Mouse (Mus musculus): ENCODE results near the gene Kcnip4. TPM values are rescaled to one million over a fixed set of nuclear protein-coding genes. Genes with fewer than 3 reads are reported as not detected.

Kcnip4 gene
- polyA plus RNA-seq, 1 experiment from 2014 or later, result 0.66 TPM

DNA sequence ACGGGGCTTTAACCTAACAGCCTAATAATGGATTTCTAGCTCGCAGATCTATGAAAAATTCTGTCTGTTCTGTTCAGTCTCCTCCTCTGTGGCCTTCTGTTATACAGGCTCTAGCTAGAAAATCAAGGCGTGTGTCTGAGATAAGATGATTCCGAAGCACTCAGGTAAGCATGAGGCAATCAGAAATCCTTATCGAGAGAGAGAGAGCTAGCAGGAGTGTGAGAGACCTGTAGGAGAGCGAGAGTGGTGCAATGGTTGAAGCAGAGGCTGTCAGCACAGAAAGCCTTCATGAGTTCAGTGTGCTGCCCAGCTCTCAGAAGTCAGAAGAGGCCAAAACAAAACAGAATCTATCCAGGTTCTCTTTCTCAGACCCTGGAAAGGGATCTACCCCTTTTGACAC, 888.0 kb downstream of the Kcnip4 start:
- no peaks in the 10 kb centered on the region for H3K27me3 ChIP-seq (ENCODE audit: control insufficient read depth, insufficient read depth, low read length)
- no peak overlapping the region for H3K27ac ChIP-seq (ENCODE audit: low read length)
- no peak overlapping the region for H3K4me3 ChIP-seq (ENCODE audit: low read length)
- 66% methylated on average over 6 of the region's 6 CpGs for WGBS
- no peak overlapping the region for H3K9ac ChIP-seq (ENCODE audit: low read length)
- no peaks in the 10 kb centered on the region for H3K9me3 ChIP-seq (replicated peaks; ENCODE audit: control insufficient read depth, low read length)
- H3K36me3 ChIP-seq (ENCODE audit: control insufficient read depth, insufficient read depth), result no peaks in the 10 kb centered on the region
- no peaks in the 10 kb centered on the region for H3K4me1 ChIP-seq (ENCODE audit: control insufficient read depth, insufficient read depth, low read length)
- H3K4me2 ChIP-seq (ENCODE audit: low read depth, low read length), result no peak overlapping the region
- no peak for ATAC-seq (replicated peaks; ENCODE audit: extremely low read depth, insufficient read depth, low FRiP score)

DNA sequence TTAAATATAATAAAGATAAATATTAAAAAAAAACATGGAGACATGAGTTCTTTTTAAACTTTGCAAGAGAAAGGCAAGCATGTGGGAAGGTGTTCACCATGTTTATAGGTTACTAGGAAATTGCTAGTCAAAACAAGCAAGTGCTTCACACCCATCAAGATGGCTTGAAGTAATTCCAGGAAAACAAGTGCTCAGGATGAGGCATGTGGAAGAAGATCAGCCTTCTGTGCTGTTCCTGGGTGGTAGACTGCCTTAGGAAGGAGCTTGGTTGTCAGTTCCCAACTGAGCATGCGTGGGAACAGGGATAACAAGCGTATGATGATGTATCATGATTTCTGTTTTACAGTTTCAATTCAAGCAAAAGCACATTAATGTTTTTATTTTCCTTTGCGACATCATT, 891.1 kb downstream of the Kcnip4 start:
- Histone ChIP-seq H3K4me3 (ENCODE audit: low read length) (no peak overlapping the region), H3K36me3 (ENCODE audit: control insufficient read depth, insufficient read depth) (no peaks in the 10 kb centered on the region), H3K9ac (ENCODE audit: low read length) (no peak overlapping the region), H3K4me2 (ENCODE audit: low read depth, low read length) (no peak overlapping the region), H3K27me3 (ENCODE audit: control insufficient read depth, insufficient read depth, low read length) (no peaks in the 10 kb centered on the region), H3K4me1 (ENCODE audit: control insufficient read depth, insufficient read depth, low read length) (no peaks in the 10 kb centered on the region), H3K9me3 (replicated peaks; ENCODE audit: control insufficient read depth, low read length) (no peaks in the 10 kb centered on the region), H3K27ac (ENCODE audit: low read length) (no peak overlapping the region)
- WGBS, result 76% methylated on average over 3 of the region's 3 CpGs
- no peak for ATAC-seq (replicated peaks; ENCODE audit: extremely low read depth, insufficient read depth, low FRiP score)

DNA sequence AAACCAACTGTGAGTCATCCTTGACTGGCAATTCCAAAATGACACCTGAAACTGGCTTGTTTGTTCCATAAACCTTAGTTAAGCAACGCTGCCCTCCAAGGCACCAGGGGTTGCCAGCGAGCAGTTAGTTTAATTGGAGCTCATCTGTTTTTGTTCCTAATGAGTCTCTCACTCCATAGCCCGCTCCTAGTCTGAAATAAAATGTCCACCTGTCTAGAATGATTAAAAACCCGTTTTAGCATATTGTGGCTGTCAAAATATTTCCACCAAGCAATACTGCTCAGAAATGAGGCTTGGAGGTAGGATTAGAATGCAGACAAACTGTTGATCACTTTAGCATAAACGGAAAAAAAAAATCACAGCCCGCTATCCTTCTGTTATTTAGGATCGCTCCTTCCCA, 901.3 kb downstream of the Kcnip4 start:
- no peak for ATAC-seq (replicated peaks; ENCODE audit: extremely low read depth, insufficient read depth, low FRiP score)
- no peaks in the 10 kb centered on the region for H3K27me3 ChIP-seq (ENCODE audit: control insufficient read depth, insufficient read depth, low read length)
- H3K9me3 ChIP-seq (replicated peaks; ENCODE audit: control insufficient read depth, low read length), result no peaks in the 10 kb centered on the region
- no peaks in the 10 kb centered on the region for H3K4me1 ChIP-seq (ENCODE audit: control insufficient read depth, insufficient read depth, low read length)
- H3K4me2 ChIP-seq (ENCODE audit: low read depth, low read length), result no peak overlapping the region
- H3K27ac ChIP-seq (ENCODE audit: low read length), result no peak overlapping the region
- no peak overlapping the region for H3K4me3 ChIP-seq (ENCODE audit: low read length)
- no peak overlapping the region for H3K9ac ChIP-seq (ENCODE audit: low read length)
- WGBS, result 76% methylated on average over 7 of the region's 7 CpGs
- no peaks in the 10 kb centered on the region for H3K36me3 ChIP-seq (ENCODE audit: control insufficient read depth, insufficient read depth)

DNA sequence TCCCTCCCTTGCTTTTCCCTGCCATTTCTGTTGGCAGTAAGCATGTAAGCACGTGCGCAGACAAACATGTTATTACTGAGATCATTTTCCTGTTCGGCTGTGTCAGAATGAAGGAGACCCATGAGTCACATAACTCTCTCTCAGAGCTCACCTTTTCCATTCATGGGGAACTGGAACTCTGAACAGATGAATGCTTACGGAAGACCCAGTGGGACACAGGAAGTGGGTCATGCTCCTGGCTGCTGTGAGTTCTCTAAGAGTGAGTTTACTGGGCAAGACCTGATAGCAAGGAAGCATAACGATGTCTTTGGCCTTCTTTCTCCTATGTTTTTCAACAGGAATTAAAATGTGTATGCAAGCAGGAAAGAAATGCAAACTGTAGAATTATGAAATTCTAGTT, 917.8 kb downstream of the Kcnip4 start:
- Histone ChIP-seq H3K27me3 (ENCODE audit: control insufficient read depth, insufficient read depth, low read length) (no peaks in the 10 kb centered on the region), H3K9ac (ENCODE audit: low read length) (no peak overlapping the region), H3K36me3 (ENCODE audit: control insufficient read depth, insufficient read depth) (no peaks in the 10 kb centered on the region), H3K4me3 (ENCODE audit: low read length) (no peak overlapping the region), H3K9me3 (replicated peaks; ENCODE audit: control insufficient read depth, low read length) (no peaks in the 10 kb centered on the region), H3K4me1 (ENCODE audit: control insufficient read depth, insufficient read depth, low read length) (no peaks in the 10 kb centered on the region), H3K4me2 (ENCODE audit: low read depth, low read length) (no peak overlapping the region), H3K27ac (ENCODE audit: low read length) (no peak overlapping the region)
- ATAC-seq (replicated peaks; ENCODE audit: extremely low read depth, insufficient read depth, low FRiP score), result no peak
- WGBS, result 76% methylated on average over 5 of the region's 5 CpGs

DNA sequence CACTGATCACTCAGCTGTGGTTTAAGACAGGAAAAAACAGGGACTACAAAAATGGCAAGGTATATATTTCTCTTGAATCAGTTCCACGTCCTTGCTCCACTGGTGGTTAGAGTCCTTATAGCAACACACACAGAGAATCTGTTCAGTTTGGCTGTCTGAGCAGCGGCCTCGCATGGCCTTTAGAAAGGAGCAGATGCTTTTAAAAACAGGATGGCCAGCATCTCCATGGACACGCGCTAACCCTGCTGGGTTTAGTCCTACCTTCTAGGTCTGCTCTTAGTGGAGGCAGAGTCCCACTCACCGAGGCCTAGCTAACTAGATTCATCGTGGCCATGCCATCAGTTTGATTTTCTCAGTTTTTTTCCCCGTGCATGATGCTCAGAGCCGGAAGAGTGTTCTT, 918.4 kb downstream of the Kcnip4 start:
- no peaks in the 10 kb centered on the region for H3K9me3 ChIP-seq (replicated peaks; ENCODE audit: control insufficient read depth, low read length)
- H3K4me2 ChIP-seq (ENCODE audit: low read depth, low read length), result no peak overlapping the region
- no peaks in the 10 kb centered on the region for H3K36me3 ChIP-seq (ENCODE audit: control insufficient read depth, insufficient read depth)
- H3K4me1 ChIP-seq (ENCODE audit: control insufficient read depth, insufficient read depth, low read length), result no peaks in the 10 kb centered on the region
- no peak for ATAC-seq (replicated peaks; ENCODE audit: extremely low read depth, insufficient read depth, low FRiP score)
- no peak overlapping the region for H3K4me3 ChIP-seq (ENCODE audit: low read length)
- 88% methylated on average over 9 of the region's 9 CpGs for WGBS
- no peak overlapping the region for H3K9ac ChIP-seq (ENCODE audit: low read length)
- H3K27ac ChIP-seq (ENCODE audit: low read length), result no peak overlapping the region
- H3K27me3 ChIP-seq (ENCODE audit: control insufficient read depth, insufficient read depth, low read length), result no peaks in the 10 kb centered on the region

DNA sequence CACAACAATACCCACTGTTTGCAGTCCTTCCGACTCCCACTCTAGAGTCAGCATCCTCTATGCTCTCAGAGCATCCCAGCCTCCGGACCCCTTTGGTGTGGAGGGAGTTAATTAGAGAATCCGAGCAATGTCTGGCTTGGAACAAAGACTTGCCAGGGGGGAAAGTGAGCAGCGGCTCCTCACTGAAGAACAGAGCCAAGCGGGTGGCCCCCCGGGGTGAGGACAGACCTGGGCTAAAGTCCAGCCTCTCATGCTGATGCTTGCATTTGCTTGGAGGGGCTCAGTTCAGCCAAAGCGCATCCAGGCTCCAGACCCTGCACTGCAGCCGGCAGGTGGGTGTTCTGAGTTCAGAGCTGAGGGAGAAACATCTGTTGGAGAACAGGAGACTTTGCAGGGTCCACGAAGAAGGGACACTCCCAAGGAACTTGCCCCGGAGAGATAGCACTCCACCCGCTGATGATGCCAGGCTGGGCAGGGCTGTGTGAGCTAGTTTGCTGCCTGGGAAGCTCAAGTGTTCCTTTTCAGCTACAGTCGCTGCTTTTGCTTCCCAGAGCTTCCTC, 925.1 kb downstream of the Kcnip4 start:
- H3K9ac ChIP-seq (ENCODE audit: low read length), result no peak overlapping the region
- no peaks in the 10 kb centered on the region for H3K36me3 ChIP-seq (ENCODE audit: control insufficient read depth, insufficient read depth)
- WGBS, result 2% methylated on average over 12 of the region's 12 CpGs
- no peaks in the 10 kb centered on the region for H3K4me1 ChIP-seq (ENCODE audit: control insufficient read depth, insufficient read depth, low read length)
- H3K9me3 ChIP-seq (replicated peaks; ENCODE audit: control insufficient read depth, low read length), result no peaks in the 10 kb centered on the region
- H3K4me3 ChIP-seq (ENCODE audit: low read length), result peak overlapping the region; percentile 2; the same call in 1 of the 2 replicates
- H3K27ac ChIP-seq (ENCODE audit: low read length), result no peak overlapping the region
- no peaks in the 10 kb centered on the region for H3K27me3 ChIP-seq (ENCODE audit: control insufficient read depth, insufficient read depth, low read length)
- H3K4me2 ChIP-seq (ENCODE audit: low read depth, low read length), result peak overlapping the region; percentile 41; the same call in 1 of the 2 replicates
- no peak for ATAC-seq (replicated peaks; ENCODE audit: extremely low read depth, insufficient read depth, low FRiP score)

DNA sequence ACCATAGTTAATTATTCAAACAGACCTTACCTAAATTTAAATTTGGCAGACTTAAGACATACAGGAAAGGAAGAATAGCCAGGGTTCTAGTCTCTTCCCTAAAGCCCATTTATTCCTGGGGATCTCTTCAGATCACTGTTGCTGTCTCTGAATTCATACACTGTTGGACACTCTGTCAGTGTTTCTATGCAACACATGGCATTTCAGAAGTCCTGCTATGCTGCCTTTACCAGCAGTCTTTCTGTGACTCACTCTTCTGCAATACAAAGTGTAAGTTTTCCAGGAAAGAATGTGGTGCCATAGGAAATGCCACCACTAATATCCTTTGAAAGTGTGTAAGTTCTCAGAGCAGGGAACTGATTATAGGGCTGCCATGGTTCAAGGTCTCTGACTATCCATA, 936.7 kb downstream of the Kcnip4 start:
- ATAC-seq (replicated peaks; ENCODE audit: extremely low read depth, insufficient read depth, low FRiP score), result no peak
- Histone ChIP-seq H3K27me3 (ENCODE audit: control insufficient read depth, insufficient read depth, low read length) (no peaks in the 10 kb centered on the region), H3K9me3 (replicated peaks; ENCODE audit: control insufficient read depth, low read length) (no peaks in the 10 kb centered on the region), H3K36me3 (ENCODE audit: control insufficient read depth, insufficient read depth) (no peaks in the 10 kb centered on the region), H3K4me2 (ENCODE audit: low read depth, low read length) (no peak overlapping the region), H3K4me3 (ENCODE audit: low read length) (no peak overlapping the region), H3K9ac (ENCODE audit: low read length) (no peak overlapping the region), H3K27ac (ENCODE audit: low read length) (no peak overlapping the region), H3K4me1 (ENCODE audit: control insufficient read depth, insufficient read depth, low read length) (no peaks in the 10 kb centered on the region)

DNA sequence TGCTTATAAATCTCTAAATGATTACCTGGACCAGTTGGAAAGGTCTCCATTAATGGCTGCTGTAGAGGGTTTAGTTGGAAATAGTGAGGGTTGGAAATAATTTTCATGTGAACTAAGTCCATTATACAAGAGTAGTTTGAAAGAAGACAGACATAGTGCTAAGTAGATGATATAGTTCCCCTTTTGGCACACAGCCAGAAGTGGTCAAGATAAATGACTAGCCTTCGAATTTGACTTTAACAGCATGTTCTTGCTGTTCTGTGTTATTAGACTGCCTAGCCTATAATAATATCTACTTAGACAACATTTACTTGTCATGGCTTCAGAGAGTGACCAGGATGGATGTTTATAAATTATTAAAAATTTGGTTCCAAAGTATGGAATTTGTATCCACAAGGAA, 941.3 kb downstream of the Kcnip4 start:
- H3K9ac ChIP-seq (ENCODE audit: low read length), result no peak overlapping the region
- no peak overlapping the region for H3K27ac ChIP-seq (ENCODE audit: low read length)
- H3K4me3 ChIP-seq (ENCODE audit: low read length), result no peak overlapping the region
- no peaks in the 10 kb centered on the region for H3K4me1 ChIP-seq (ENCODE audit: control insufficient read depth, insufficient read depth, low read length)
- no peaks in the 10 kb centered on the region for H3K36me3 ChIP-seq (ENCODE audit: control insufficient read depth, insufficient read depth)
- H3K9me3 ChIP-seq (replicated peaks; ENCODE audit: control insufficient read depth, low read length), result no peaks in the 10 kb centered on the region
- H3K4me2 ChIP-seq (ENCODE audit: low read depth, low read length), result no peak overlapping the region
- WGBS, result 9% methylated on average over 1 of the region's 1 CpGs
- H3K27me3 ChIP-seq (ENCODE audit: control insufficient read depth, insufficient read depth, low read length), result no peaks in the 10 kb centered on the region
- no peak for ATAC-seq (replicated peaks; ENCODE audit: extremely low read depth, insufficient read depth, low FRiP score)

DNA sequence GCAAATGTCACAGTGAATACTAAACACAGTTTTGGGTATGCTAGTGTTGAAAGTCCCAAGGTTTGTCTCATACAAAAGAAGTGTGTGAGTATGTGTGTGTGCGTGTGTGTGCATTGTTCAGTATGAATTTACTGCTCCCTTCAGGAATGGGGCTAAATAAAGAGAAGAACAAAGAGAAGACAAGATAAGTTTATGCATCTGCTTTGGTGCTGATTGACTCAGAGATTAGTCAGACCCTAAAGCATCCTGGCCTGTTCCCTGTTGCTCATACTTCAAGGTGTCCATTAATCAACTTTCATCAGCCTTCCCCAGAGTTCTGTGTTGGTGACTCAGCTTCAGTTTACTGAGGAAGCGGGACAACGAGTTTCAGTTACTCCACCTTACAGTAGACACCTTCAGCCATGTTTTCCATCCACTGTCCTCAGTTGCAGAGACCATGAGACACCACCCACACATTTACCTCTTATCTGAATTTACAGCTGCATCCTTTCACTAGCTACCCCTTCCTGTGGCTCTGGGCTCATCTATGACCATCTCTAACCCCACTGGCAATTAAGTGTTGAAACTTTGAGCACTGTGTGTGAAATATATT, 960.6 kb downstream of the Kcnip4 start:
- ATAC-seq (replicated peaks; ENCODE audit: extremely low read depth, insufficient read depth, low FRiP score), result no peak
- Histone ChIP-seq H3K4me1 (ENCODE audit: control insufficient read depth, insufficient read depth, low read length) (no peaks in the 10 kb centered on the region), H3K27ac (ENCODE audit: low read length) (no peak overlapping the region), H3K27me3 (ENCODE audit: control insufficient read depth, insufficient read depth, low read length) (no peaks in the 10 kb centered on the region), H3K9ac (ENCODE audit: low read length) (no peak overlapping the region), H3K36me3 (ENCODE audit: control insufficient read depth, insufficient read depth) (no peaks in the 10 kb centered on the region), H3K9me3 (replicated peaks; ENCODE audit: control insufficient read depth, low read length) (no peaks in the 10 kb centered on the region), H3K4me3 (ENCODE audit: low read length) (no peak overlapping the region), H3K4me2 (ENCODE audit: low read depth, low read length) (no peak overlapping the region)
- 60% methylated on average over 3 of the region's 3 CpGs for WGBS
